Mouse (Mus musculus): ENCODE measurements around the gene Trim56.

DNA sequence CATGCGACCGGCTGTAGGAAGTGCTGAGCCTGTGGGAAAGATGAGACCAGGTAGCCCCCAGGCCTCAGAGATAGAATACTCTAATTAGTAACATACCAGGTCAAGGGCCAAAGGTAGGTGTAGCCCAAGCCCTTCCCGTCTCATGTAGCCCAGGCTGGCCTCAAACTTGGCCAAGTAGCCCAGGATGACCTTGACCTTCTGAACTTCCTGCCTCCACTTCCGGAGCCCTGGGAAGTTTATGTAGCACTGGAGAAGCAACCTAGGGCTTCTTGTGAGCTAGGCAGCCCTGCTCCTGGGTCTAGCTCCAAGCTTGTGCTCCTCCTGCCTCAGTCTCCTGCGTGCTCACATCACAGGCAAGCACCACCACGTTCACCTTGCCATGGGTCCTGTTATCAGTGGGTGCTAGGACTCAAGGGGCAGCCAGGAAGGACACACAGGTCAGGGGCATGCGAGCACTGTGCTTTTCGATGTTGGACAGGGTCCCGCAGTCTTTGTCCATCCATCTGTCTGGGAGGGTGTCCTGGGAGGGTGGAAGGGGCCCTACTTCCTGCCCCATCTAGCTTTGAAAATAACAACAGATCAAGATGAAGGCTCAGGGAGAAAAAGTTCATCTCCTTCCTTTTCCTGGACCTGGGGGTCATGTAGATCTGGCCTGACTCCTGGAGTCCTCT is 983 bp downstream of the Trim56 start:
- TF ChIP-seq CTCF (IDR thresholded peaks at IDR 0.05; ENCODE audit: low read depth, low read length) (no peak), POLR2A (IDR thresholded peaks at IDR 0.05; ENCODE audit: extremely low read depth, insufficient read depth, low read length) (no peak)
